Mouse (Mus musculus): ENCODE results near the gene Dscam.

Dscam gene

GRCm38 (mm10) chr16:96943648-96944047, 226.9 kb downstream of the Dscam start:
- DNase-seq (ENCODE audit: low read depth), result no peak

GRCm38 (mm10) chr16:96934795-96935194, 235.8 kb downstream of the Dscam start:
- DNase-seq (ENCODE audit: low read depth), result no peak

DNA sequence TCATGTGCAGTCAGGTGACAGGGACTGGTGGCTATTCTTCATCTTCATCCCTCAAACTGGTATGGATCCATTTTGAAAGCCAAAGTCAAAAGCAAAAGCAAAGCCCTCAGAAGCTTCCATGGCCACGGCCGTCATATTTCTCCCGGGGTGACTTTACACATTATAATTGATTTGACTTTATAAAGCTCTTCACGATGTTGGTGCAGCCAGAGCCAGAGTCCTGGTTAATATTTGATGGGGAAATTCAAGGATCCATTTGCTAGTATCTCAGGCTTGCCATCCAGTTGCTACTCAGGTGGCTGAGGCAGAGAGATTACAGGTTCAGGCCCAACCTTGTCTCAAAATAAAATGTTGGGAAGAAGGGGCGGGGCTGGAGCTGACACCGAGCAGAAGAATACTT, 238.3 kb downstream of the Dscam start:
- DNase-seq (ENCODE audit: low read depth), result no peak

DNA sequence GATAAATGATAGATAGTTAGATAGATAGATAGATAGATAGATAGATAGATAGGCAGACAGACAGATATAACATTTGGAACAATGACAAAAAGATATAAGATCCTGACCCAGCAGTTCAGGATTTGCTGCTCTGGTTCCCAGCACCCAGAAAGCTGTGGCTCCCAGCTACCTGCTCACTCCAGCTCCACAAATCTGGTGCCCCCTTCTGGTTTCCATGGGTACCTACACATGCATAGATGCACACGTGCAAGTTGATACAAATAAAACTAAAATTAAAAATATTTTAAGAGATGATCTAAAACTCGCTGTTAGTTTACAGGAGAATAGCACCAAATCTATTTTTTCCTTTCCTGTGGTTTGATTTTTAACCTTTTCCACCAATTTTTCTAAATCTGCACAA, 238.8 kb downstream of the Dscam start:
- DNase-seq (ENCODE audit: low read depth), result no peak

- no peak for DNase-seq (ENCODE audit: low read depth)
These were observed 242.5 kb downstream of the Dscam start for GRCm38 (mm10) chr16:96928011-96928410.

DNA sequence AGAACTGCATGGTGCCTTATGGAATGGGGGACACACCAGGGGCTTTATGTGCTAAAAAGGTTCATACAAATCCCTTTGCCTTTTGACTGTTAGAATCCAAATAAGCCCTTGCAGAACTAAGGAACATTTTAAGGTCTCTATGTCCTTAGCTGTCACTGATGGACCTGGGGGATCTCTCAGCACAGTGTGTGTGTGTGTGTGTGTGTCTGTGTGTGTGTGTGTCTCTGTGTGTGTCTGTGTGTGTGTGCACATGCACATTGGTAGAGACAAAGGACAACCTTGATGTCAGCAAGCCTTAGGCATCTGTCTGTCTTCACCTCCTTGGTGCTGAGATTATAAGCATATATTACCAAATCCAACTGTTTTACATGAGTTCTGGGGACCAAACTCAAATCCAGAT, 243.1 kb downstream of the Dscam start:
- DNase-seq (ENCODE audit: low read depth), result no peak

DNA sequence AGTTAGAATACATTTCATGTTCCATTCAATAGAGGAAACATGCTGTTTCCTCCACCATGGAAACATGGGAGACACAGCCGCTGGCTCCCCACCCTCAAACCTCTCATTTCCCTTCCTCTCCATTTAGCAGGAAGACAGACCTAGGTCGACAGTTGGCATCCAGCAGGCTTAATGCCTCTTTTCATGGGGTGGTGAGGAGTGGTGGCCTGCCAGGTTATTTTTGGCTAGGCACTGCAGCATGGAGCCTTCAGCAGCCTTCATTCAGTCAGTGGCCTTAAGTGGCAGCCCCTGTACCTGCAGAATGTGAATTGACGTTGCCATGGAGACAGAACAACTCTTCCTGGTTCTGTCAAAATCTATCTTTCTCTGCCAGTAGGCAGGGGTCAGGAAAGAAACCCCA, 243.6 kb downstream of the Dscam start:
- DNase-seq (ENCODE audit: low read depth), result no peak

DNA sequence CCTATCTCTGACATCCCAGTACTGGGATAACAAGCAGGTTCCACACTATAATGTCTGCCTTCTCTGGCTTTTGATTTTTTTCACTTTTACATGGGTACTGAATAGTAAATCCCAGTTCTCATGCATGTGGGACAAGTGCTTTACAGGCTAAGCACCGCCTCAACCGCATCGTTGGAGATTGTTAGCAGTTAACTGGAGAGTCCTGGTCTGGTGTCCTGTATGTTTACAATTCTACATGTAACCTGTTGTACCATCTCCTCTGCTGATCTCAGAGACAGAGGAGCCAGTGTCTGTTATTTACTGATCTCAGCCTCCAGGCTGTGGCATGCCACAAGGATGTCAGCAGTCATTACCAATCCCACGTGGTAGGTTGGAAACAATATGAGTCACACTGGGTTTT, 246.6 kb downstream of the Dscam start:
- DNase-seq (ENCODE audit: low read depth), result no peak

DNA sequence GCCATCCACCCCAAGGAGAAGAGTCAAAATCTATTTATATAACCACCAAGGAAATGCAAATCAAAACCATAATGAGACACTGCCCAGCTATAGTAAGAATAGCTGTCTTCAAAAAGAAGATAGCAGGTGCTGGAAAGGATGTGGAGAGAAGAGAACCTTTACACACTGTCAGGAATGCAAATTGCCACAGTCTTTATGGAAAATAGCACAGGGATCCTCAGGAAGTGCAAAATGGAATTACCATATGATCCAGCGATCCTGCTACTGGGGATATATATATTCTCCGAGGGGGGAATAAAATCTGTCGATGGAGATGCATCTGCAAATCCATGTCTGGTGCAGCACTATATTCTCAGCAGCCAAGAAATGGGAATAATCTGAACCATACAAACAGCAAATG, 256.1 kb downstream of the Dscam start:
- DNase-seq (ENCODE audit: low read depth), result no peak

DNA sequence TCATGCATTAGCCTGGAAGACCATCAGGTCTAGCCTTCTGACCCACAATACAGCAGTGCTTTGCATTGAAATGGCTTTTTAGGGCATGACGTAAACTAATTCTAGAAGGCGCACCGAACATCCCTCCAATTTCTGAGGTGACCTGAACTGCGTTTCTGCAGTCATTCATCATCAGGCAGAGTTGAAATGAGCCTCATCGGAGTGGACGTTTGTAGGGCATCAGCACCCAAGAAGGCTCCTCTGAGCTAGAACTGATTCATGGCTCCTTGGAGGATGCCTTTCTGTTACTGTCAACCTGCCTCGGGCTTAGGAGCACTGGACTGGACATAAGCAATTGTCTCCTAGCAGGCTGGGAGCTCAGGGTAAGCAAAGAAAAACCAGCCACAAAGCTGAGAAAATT, 257.7 kb downstream of the Dscam start:
- no peak for DNase-seq (ENCODE audit: low read depth)

- no peak for DNase-seq (ENCODE audit: low read depth)
These were observed 258.4 kb downstream of the Dscam start for GRCm38 (mm10) chr16:96912103-96912502.

- no peak for DNase-seq (ENCODE audit: low read depth)
These were observed 260.0 kb downstream of the Dscam start for GRCm38 (mm10) chr16:96910405-96911164.

DNA sequence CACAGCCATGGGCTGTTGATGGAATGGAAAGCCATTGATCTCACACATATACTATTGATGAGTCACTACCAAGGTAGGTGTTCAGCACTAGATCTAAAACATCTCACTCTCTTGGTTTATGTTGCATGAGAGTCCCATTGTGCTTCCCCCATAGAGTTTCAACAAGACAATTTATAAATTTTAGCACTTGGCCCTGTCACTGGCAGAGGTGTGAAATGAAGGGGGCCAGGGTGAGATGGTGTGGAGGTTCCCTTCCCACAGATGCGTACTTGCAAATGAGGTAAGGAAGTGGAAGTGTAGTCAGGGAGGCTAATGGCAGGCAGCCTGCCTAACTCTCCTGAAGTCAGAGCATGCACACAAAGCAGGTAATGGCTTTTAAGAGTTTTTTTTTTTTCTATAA, 262.7 kb downstream of the Dscam start:
- DNase-seq (ENCODE audit: low read depth), result no peak

DNA sequence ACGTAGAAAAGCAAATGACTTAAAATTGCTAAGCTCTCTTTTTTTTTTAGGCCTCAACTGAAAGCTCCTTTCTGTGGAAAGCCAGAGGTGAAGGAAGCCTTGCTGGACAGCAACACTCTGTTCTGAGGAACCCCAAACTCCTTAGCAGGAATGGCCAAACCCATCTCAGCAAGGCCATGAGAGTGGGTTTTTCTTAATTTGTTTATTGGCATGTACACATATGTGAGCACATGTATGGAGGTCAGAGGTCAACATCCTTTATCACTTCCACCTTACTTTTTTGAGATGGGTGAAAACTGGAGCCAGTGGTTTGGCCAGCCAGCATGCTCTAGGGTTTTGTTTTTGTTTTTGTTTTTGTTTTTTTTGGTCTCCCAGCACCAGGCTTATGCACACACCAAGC, 263.5 kb downstream of the Dscam start:
- DNase-seq (ENCODE audit: low read depth), result no peak

GRCm38 (mm10) chr16:96906630-96907029, 263.9 kb downstream of the Dscam start:
- no peak for DNase-seq (ENCODE audit: low read depth)

- DNase-seq (ENCODE audit: low read depth), result no peak
These were observed 265.8 kb downstream of the Dscam start for GRCm38 (mm10) chr16:96904761-96905160.

DNA sequence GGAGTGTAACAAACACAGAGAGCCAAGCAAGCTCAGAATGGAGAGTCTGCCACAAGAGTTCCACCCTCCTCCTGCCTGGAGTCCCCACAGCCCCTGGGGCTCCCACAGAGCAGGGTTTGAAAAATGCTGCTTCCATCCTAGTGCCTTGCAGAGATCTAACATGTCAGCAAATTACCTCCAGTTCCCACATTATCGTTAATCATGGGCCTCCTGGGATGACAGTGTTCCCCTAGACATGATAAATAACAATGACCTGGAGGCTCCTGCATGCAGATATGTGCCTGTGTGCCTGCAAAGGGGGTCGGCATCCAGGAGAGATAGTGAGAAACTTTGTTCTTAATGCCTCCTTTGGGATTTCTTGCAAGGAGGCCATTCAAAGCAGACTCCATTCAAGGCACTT, 266.2 kb downstream of the Dscam start:
- DNase-seq (ENCODE audit: low read depth), result no peak

DNA sequence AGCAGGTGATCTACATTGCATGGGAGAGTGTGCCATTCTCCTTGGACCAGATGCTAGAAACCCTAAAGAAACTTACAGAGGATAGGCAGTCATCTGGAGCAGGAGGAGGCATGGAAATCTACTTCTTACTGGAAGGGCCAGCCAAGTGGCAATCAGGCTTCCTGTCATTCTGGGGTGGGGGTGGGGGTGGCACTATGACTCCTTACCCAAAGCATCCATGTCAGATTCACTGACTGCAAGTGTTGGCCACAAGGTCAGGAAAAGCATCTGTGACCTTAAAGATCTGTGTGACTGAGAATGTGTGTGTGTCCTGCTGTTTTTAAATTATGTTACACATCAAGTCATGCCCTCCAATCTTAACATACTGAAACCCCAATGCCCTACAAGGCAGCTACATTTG, 268.0 kb downstream of the Dscam start:
- DNase-seq (ENCODE audit: low read depth), result no peak

DNA sequence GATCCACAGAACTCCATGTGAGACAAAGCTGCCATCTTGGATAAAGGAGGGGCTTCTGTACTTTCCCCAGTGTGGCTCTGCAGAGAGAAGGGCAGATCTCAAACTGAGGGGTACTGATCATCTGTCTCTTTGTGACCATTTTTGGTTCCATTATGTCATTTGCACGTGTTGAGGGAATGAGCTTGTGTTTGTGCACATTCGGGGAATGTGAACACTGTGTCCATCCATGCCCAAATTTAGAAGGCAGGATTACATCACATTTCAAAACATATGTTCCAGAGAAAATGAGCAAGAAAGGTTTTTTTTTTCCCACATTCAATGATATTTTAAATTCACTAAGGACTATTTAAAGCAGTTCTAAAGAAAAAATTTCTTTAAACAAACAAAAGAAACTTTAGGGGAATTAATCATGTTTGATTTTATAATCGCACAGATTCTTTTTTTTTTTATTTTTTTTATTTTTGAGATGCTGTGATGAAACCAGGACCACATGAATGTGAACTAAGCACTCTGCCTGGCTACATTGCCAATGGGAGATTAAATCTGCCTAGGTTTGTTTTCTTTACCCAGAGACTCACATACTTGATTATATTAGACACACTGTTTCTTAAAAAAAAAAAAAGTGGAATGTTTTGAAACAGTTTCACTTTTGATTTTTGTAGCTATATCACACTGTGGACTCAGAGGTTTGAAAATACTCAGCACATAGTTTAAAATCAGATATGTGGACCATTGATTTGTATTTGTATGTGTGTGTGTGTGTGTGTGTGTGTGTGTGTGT, 269.1 kb downstream of the Dscam start:
- DNase-seq (ENCODE audit: low read depth), result peak; percentile 79

DNA sequence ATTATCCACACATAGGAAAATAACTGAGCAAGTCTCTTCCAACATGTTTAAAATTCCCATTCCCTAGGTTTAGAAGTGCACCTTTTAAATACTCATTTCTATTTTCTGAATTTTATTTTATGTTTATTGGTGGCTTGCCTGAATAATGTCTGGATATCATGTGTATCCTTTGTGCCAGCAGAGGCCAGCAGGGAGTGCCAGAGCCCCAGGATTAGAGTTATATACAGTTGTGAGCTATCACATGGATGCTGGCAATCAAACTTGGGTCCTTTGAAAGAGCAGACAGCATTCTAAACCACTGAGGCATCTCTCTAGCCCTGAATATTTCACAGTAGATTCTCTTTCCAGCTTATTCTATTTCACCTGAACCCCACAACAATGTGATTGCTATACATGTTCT, 271.2 kb downstream of the Dscam start:
- DNase-seq (ENCODE audit: low read depth), result no peak

DNA sequence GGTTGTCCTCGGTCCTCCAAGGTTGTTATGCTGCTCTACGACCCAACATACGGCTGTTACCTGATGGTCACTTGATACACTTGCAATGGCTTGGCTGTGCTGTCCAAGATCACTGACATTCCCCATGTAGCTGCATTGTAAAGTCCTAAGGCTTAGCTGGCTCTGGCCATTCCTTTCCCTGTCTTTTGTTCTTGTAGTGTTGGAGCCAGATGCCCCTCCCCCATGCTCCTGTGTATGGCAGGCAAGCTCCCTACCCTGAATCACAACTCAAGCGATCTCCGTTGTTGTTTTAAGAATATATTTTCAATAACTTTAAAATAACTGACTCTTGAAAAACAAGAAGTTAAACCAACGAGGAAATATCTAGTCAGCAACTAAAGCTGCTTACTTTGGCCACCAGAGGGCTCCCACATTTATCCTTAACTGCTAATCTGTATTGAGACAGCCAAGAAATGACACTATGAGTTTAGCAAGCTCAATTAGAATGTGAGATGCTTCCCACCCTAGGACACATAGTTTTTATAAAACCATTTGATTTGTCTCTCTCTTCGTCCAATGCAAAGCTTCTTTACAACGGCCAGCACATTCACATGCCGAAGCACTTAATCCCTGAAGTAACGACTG, 273.9 kb downstream of the Dscam start:
- no peak for DNase-seq (ENCODE audit: low read depth)

DNA sequence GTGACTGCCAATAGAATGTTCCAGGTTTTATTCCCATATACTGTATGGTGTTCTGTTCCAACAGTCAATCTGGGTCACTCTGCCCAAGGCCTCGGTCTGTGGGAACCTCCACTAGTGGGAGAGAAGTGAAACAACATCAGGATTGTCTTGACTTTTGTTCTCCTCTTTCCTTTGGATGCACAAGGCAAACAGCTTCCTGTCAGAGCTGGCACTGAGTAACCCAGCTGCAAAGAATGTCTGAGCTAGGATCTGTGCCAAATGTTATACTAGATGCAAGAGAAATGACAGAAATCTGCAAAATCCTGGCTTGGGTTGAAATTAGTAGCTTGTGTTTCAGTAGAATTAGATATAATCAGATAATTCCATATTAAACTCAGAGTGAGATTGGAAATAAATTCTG, 282.5 kb downstream of the Dscam start:
- no peak for DNase-seq (ENCODE audit: low read depth)

DNA sequence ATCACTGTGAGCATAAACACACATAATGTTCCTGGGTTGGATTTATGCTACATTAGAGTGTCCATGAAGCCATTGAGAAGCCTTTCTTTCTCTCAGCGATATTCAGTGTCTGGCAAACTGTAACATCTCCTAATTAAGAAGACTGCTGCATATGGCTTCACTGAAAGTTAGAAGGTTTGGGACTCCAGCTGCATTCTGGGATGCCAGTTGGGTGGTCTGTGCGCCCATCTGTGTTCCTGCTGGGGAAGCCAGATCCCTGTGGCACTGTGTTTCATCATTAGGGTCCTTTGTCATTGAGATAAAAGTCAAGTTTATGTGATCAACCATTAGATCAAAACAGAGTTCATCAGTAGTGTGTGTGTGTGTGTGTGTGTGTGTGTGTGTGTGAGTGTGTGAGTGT, 284.7 kb downstream of the Dscam start:
- DNase-seq (ENCODE audit: low read depth), result no peak
